Mouse (Mus musculus) lung, postnatal 4 days (tissue): ENCODE results near the gene Celf5.
A peak's percentile ranks its signal among the peaks of the same experiment; 100 is the strongest.

Experiments
- DNase-seq, 2 experiments: peaks; one replicate each; pipeline ENCODE4 v3.0.0; 2021

The Celf5 gene

DNA sequence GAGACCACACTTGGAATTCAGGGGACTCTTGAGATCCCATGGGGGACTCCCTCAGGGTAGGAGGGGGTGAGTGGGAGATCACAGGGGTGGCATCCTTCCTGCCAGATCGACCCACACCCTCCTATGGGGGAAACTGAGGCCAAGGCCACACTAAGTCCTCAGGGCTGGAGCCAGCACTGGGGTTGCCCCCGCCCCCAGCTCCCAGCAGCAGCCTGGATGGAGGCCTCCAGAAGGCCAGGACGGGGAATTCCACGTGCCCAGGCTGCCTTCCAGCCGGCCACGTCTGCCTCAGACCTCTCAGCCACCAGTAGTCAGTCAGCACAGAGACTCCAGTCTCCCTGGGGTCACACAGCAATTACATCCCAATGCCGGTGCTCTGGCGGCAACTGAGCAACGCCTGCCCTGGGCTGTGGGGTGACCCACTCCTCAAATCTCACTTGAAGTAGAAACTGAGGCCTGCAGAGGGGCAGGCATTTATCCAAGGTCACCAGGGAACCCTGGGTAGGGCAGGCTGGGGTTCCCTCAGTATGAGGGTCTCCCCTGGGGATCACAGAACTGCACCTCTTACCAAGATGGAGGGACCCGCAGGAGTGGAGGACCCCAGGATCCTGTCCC is 57.2 kb downstream of the Celf5 start:
- DNase-seq = peak; percentile 36 to 54

DNA sequence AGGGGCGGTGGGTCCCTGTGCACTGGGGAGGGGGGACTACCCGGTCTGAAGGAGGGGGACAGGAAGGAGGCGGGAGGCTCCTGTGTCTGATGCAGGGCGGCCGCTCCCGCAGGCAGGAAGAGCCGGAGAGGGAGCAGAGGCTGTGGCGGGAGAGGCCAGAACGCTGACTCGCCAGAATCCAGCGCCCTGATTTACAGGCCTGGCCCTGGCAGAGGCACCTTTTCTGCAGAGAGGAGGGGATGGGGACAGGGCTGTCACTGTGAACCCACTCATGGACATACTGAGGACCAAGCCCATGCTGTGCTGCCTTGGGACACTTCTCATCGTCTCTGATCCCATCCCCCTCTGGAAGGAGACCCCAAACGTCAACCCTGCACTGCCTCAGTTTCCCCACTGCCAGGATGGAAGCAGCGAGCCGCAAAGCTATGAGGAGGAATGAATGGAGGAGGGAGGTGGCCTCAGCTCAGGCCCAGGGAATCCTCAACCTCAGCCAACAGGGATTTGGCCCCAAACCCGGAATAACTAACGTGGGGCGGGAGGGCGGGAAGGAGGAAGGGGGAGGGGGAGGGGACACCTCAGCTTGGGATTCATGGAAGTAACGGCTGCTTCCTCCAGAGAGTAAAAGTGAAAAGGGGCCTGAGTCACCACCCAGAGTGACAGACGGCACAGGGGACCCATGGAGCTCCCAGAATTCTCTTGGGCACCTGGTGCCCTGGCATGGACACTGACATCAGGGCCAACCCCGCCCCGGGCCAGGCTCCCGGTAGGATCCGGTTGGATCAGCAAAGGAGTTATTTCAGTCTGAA is 58.1 kb downstream of the Celf5 start:
- DNase-seq = peak; percentile 52 to 76

DNA sequence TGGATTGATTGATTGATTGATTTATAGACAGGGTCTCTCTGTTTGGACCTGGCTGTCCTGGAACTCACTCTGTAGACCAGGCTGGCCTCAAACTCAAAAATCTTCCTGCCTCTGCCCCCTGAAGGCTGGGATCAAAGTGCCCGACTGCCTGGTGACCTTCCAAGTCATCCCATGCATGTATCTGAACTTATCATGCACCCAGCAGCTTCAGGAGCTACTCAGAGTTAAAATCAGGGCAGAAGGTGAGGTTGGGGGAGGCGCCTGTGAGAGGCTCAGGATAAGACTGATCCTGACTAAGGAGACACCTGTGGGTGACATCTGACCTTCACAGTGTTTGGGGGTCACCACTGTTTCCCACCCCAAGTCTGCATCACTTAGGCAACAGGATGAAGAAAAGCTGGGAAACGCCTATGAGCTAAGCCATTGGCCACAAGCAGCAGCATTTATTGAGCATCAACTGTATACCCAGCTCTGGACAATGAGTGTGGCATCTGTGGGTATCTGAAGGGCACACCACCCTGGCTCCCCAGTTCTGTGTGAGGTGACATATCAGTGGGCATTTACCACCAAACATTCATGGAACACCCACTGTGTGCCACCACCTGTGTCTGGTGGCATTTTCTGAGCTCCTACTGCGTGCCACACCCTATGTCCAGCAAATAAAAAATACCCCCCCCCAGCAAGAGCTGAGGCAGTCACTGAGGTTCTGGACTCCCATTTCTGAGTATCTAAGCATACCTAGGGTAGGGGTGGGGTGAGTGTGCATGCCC is 58.8 kb downstream of the Celf5 start:
- peak in 1 of 2 experiments; percentile 3 for DNase-seq

DNA sequence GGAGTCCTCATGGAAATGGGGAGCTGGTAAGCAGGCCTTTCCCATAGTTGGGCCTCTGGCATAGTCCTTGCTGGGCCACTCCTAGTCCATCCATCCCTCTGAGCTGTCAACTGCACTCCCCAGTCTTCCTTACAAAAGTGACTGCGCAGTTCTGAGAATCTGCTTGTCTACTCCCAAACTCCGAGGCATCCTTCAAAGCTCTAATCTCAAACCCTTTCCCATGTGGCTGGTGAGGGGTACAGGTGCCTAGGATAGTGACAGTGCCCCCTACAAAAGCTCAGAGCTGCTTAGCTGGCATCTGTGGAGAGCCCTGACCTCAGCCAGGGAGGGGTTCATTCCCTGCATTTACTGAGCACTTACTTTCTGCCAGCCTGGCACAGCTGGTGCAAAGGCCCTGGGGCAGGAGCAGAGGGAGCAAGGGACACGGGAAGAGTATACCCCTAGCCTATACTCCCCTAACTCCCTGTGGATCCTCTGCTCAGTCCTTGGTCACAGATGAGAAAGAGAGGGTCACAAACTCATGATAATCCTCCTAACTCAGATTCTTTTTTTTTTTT is 59.8 kb downstream of the Celf5 start:
- DNase-seq = no peak

DNA sequence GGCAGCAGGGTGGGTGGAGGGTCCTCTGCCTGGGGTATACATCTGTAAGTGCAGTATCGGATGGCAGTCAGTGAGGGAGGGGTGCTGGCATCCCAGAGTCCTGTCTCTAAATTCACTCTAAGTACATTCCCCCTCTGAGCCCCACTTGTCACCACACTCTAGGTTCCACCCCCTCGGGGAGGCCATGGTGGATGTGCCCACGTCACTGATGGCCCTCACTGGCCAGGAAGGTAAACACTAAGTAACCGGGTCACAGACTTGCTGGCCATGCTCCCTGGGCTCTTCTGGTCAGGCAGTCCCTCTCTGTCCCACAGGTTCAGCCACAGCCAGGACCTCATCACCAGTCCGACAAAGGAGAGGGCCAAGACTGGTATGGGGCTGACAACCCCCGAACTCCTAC is 60.3 kb downstream of the Celf5 start:
- DNase-seq = peak; percentile 21 to 50

DNA sequence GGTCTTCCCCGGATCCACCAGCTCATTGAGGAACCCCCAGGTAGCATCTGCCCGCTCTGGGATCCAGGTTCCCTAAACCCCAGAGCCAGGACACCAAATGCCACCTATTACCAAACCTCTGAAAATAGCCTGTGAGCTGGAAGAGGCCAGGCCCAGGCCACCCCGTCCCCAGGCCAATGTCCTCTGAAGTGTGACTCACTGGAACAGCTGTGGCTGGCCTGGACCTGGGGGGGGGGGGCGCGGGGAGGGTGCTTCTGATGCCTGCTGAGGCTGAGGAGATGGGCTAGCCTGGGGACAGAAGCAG is 60.8 kb downstream of the Celf5 start:
- peak in 1 of 2 experiments; percentile 25 for DNase-seq

DNA sequence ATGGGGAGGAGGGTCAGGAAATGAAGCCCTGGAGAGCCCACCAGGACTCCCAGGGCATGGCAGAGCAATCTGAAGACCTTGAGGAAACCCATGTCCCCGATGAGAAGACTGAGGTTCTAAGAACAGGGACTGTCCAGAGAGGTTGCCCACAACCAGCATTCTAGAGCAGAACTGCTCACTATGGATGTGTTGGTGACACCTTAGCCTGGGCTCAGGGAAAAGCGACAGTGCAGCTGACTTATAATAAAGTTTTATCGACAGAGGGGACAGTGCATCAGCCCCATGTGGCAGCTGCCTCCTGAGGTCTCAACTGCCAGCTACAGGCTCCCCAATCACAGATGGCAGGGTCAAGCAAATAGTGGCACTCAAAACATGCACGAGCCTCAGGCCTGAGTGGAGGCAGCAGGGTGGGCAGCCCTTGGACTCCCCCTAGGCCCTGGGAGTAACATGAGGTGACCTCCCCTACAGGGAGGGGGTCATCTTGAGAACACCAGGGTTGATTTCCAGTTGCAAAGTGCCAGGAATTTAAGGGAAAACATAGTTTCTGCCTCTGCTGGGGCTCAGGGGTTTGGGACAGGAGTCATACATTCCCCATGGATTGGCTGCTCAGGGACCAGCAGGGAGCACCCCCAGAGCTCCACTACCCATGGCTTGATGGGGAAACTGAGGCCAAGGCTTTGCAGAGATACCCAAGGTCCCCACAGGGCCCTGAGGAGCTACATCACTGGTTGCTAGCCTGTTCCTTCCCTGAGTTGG is 61.3 kb downstream of the Celf5 start:
- DNase-seq = no peak

DNA sequence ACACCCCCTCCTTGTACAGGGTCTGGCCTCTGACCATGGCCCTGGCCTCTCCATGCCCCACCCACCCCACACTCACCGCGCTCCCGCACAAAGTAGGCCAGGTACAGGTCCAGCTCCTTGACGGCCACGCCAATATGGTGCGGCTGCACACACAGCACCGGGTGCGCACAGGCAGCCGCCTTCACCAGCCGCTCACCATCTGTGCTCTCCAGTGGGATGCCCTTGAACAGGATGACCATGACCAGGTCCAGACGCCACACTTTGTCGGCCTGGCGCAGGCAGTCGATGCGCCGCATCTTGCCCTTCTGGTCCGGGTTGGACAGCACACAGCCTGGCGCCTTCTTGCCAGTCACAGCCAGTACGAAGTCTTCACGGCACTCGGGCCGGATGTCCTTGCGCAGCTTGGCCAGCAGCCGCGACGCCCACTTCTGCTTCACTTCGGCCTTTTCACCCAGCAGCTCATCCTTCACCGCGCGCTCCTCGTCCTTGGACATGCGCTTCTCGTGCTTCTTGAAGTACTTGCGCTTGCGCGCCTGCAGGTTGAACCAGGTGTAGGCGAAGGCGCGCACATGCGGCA is 62.2 kb downstream of the Celf5 start:
- peak; percentile 24 to 61 for DNase-seq

DNA sequence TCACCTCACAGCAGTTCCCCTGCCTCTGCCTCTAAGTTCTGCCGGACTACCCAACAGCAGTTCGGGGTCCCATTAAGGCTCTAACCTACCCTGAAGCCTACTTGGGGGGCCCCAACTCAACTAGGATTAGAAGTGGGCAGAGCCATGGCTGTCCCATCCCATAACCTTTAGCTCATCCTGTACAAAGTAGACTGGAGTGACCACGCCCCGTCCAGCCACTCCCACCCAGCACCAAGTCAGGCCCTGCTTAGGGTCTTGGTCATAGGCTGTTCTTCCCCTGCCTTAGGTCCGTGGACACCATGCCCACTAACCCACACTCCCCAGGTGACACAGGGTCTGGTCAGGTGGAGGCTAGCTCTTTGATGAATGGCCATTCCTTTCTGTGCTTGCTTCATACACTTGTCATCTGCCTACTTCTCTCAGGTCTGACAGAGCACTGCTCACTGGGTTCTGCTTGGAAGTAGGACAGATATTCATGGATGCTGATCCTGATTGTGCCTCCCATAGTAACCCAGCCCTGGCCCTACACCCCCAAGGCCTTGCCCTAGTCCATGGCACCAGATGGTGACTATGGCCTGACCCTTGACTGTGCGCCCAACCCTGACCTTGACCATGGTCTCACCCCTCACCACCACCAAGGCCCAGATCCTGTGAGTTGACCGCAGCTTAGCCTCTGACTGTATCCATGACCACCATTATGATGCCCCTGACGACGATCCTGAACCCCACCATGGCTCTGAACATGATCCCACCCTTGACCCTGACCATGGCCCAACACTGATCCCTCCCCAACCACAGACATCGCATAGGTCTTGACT is 63.2 kb downstream of the Celf5 start:
- peak; percentile 5 to 18 for DNase-seq

DNA sequence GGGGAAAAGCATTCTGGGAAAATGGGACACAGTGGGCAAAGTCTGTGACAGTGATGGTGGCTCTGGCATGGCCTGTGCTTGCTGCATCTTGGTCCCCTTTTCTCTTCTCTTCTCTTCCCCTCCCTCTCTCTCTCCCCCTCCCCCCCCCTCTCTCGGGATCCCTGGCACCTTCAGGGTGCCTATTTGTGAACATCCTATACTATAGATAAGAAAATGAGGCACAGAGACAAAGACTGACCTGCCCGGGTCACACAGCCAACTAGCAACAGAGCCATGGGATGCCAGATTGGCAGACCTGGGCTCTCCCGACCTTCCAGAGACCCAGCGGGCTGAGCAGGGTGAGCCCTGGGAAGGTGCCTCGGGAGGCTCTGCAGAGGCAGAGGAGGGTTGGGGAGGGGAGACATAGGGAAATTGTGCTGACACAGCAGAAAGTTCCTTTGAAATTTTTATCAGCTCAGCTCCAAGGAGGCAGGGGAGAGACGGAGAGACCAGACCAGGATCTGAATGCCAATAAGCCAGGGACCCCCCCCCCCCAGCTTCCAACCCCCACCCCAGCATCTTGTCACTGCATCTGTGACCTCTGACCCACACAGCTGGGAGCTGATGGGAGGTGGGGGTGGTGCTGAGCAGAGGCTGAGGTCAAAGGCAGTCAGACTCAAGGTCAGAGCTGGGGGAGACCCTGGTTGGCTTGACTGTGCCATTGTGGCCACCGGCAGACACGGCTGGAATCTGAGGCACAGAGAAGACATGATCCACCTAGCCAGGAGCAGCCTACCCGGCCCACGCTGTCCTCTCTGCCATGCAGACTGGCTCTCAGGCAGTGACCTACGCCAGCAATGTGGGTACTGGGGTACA is 64.1 kb downstream of the Celf5 start:
- peak in 1 of 2 experiments; percentile 19 for DNase-seq

DNA sequence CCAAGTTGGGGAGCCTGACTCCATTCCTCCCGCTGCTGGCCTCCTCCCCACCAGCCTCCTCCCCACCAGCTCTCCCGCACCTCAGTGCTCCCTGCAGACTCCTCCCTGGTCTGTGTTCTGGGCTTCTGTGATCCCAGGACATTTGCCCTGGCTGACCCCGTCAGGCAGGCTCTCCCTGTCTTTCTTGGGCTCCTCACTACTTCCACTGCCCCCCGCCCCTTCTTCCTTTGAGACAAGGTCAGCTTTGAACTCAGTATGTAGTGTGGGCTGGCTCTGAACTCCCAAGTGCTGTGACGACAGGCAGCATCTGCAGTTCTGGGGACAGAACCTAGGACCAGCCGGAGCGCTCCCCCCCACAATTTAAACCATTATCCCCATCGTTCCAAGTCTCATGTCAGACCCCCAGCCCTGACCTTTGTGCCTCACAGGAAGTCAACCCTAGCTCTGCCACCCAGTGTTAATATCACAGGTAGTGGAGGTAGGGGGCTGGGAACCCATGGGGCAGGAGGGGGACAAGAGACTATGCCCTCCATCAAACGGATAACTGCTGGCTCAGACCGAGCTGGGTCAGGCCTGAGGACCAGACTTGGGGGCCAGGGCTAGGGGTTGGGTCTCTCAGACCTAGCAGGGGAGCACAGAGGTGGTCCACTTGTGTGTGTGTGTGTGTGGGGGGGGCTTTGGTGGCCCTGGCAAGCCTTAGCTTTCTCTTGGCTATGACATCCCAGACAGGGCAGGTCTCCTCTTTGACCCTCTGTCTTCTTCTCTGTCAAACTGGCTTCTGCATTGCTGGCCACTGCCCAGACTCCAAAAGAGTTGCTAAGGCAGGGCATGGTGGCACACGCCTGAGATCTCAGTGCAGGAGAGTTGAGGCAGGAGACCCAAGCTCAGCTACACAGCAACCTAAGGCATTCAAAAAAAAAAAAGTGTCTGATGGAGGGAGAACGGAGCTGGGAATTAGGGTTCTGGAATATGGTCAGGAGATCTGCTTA is 65.0 kb downstream of the Celf5 start:
- peak in 1 of 2 experiments; percentile 21 for DNase-seq

DNA sequence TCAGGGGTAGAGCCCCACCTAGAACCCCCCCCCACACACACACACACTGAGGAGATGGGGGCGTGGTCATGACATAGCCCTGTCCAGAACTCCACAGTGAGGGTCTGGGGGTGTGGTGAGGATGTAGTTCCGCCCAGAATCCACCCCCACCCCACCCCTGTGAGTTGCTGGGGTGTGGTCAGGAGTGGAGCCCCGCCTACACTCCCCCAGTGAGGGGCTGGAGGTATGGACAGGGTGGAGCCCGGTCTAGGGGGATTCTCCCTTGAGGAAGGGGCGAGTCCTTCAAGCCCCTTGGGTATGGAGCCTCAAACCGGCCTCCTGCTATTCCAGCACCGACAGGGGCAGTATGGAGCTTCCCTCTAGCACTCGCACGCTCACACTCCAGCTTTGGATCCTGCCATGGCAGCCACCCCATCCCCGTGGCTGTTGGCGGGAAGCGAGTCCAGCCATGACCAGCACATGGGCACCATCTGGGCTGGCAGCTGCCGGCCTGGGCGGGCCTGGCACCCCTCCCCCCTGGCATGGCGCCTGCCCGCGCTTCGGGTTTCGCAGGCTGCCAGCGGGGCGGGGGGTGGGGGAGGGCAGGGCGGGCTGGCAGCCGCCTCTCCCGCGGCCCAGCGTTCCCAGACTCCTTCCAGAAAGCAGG is 65.8 kb downstream of the Celf5 start:
- peak; percentile 86 to 93 for DNase-seq

DNA sequence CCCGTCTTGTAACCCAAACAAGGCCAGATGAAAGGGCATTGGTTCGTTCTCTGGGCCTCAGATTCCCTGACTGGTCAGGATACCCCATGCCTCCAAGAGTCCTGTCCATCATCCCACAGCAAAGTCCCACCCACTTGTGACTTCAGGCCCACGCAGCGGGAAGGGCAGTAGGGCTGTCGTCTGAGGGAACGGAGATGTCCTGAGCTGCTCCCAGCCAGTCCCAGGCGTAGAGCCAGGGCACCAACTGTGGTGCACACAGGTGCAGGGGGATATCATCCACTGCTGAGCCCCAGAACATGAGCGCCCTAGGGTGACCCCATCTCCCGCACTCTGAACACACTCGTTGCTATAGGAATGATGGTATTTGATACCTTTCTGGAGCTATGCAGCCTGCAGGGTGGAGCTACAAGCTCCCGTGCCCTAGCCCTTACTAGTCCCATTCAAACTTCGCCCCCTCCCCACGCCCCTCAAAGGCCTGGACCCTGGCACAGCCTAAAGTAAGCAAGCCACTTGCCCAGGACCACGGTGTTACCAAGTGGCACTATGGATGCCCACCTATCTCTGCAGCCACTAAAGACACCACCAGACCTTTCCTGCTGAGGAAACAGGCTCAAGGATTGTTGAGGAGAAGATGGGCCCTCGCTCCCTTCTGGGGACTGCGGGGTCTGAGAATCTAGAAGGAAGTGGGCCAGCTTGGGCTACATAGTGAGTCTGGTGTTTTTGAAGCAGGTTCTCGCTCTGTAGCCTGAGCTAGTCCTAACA is 66.8 kb downstream of the Celf5 start:
- DNase-seq = no peak

DNA sequence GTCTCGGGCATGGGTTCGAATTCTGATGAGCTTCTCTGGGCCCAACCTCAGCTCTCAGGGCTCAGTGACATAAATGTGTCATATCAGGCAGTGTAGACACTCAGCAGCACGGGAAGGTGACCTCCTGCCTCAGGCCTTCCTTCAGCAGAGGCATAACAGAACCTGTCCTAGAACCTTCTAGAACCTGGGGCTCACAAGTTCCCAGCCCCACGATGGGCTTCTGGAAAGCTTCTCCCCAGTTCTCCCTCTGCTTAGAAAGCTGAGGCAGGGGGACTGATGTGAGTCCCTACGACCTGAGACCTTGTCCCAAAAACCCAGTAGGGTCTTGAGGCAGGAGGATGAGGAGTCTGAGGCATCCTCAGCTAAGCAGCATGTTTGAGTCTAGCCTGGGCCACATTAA is 67.4 kb downstream of the Celf5 start:
- DNase-seq = no peak

DNA sequence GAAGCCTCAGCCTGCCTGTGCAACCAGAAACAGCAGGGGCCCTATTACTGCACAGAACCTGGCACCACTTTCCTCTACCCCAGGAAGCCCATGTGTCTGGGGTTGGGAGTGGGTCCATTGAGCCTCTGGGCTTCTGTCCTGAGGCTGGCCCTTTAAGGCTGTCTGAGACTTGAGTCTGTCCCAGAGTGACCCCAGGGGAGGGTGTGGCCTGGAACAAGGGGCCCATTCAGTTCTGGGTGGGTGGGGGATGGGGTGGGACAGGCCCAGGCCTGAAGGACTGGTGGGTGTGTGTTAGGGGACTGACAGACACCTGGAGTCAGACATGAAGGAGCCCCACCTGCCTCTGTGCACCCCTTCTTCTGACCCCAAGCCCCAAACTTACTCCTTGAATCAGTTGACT is 67.8 kb downstream of the Celf5 start:
- peak in 1 of 2 experiments; percentile 57 for DNase-seq

DNA sequence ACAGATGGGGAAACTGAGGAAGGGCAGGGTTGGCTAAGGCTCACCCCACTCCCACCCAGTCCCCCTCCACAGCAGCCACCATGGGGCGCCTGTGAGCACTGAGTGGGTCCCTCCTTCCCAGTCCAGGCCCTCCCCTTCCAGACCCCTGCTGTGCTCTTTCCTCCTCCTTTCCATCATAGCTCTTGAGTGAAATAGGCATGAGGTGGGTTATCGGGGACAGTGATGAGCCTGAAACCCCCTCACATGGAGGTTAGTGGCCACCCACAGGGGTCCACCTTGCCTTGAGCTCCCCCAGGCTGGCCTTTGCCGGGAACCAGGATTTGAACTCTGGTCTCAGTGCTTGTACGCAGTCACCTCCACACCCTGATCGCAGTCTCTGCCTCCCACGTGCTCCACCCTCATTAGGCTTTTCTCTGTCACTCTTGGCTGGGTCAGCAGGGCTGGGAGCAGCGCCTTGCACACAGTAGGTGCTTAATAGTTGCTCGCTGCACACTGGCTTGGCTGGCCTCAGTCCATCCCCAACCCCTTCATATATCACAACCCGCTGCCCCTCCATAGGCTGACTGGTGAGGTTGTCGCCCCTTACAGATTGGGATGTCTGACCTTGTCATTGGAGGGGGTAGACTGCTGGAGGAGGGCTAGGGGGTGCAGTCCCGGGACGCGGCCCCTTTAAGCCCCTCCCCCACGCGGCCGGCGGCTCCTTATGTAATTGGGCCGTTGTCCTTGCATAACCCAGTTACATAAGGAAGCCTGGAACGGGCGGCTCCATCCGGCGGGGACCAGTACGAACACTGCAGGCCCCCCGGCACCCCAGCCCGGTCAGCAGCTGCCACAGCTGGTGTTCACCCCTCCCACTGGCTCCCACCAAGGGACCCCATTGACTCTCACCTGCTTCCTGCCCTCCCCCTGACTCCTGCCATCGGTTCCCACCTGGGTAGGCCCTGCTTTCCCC is 68.9 kb downstream of the Celf5 start:
- peak; percentile 90 to 93 for DNase-seq
